Mouse (Mus musculus) gastrocnemius, adult 18-20 months (tissue): ENCODE data around the gene Ern1. TPM values are rescaled to one million over a fixed set of nuclear protein-coding genes. Genes with fewer than 3 reads are reported as not detected.
"Not testable (repeated sequence)": the region's sequence is repeated elsewhere in the genome, so short reads cannot be mapped to it uniquely, and the experiment has no call there.

Source experiments
- DNase-seq: peaks from one replicate; pipeline ENCODE4 v3.0.0; 2021; ENCODE audit warnings: low spot score
- total RNA-seq, 2 experiments: library from RNA; stranded (reverse); gene quantifications; 2 replicates each; pipeline ENCODE4 v1.2.3; 2021

The Ern1 gene
- total RNA-seq, 2 experiments from 2014 or later = 6.6 to 9.1 TPM

GRCm38 (mm10) chr11:106482867-106483266 is 4.8 kb downstream of the Ern1 start:
- no peak for DNase-seq

DNA sequence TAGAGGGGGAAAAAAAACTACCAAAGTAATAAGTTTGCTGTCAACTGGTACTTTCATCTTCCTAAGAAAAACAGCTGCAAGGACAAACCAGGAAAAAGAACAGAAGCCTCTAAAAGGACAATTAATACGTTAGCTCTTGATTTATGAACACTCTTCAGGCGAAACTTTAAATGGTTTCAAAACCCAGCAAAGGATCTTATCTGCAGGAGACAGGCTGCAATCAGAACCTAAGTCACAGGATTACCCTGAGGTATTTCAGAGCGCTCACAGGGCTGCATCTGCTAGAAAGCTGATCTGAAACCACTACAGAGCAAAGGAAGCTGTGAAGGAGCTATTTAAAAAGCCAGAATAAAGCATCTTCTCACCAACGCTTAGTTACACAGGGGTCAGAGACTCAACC is 6.0 kb downstream of the Ern1 start:
- DNase-seq = no peak

- no peak for DNase-seq
Observed at GRCm38 (mm10) chr11:106480530-106480885, 7.1 kb downstream of the Ern1 start.

DNA sequence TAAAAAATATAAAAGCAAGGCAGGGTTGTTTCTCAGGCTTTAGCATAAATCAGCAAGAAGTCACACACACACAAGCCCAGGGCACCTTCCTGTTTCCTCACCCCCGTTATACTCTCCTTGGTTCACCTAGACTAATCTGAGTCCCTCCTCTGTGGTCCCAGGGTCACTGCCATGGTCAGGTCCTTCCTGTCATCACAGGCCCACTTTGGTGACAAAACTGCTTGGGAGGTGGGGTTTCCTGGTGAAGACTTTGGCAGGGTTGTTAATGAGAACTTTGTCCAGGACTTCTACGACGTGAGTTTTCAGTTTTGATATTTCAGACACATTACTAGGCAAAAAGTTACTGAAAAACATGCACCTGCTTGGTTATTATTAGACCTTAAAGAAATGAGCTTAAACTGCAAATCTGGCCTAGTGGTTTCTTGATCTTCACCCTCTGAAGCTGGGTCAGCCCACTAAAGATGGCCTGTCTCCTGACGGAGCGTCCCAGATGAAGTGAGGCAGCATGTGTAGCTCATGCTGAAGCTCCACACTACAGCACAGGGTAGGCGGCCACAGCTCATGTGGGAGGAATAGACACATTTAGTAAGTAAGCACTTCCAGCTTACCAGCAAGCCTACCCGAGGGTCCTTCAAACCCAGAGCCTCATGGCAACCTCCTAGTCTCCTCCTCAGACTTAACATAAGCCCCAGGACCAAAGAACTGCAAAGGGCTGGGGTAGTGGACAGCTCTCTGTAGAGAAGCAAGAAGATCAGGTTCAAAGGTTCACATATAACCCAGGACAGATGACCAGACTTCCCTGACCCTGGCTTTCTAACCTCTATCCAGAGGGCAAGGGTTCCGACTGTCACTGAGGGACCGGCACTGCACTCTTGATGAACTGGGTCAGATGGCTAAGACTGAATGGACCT is 7.8 kb downstream of the Ern1 start:
- DNase-seq = no peak

DNA sequence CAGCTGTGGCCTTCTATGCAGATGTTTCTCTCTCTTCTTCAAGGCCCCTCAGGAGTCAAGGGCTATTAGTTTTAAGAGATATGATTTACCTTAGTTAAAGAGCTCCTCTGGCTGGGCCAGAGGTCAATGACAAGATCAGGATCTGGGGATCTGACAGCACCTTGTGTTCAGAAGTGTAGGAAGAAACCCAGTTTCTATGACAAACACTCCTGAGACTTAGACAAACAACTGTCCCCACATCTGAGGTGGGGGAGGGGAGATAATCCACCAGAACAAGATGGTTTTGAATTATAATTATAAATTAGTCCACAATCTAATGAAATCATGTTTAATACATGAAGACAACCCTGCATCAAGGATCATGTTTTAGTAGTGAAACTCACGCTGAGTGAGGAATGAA is 8.9 kb downstream of the Ern1 start:
- DNase-seq = no peak

GRCm38 (mm10) chr11:106477505-106478160 is 10.0 kb downstream of the Ern1 start:
- no peak for DNase-seq

DNA sequence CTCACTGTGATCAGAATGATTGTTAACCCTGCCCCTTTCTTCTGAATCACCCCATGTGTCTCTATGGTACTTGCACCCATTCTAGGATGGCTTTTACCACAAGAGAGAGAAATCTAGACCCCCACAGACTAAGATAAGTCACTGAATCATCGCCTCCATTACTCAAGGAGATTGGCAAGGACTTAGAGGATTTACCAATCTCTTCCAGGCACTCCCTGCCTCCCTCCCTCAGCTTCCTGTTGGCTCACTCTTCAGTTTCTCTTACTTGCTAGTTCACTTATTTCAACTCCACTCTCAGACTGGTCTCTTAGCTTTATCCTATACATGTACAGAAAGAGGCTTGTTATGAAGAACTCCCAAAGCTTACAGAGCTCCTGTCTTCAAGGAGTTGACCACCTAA is 12.3 kb downstream of the Ern1 start:
- DNase-seq = no peak

- DNase-seq = no peak
Observed at GRCm38 (mm10) chr11:106471629-106472028, 16.0 kb downstream of the Ern1 start.

DNA sequence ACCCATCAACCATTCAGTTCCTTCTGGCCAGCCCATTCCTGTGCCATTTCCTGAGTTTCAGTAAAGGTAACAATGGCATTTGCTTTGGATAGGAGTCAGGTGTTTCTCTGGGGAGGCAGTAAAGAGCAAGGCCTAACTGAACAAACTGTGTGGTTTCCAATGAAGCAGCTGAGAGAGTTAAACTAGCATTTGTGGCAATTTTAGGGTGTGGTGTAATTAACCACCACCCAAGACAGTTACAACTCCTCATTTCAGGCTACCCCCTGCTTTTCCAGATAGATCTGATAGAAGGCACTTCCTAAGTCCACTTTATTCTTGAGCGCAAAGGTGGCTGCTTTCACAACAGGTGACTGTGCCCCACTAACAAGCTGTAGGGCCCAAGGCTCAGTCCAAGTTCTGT is 19.1 kb downstream of the Ern1 start:
- no peak for DNase-seq

DNA sequence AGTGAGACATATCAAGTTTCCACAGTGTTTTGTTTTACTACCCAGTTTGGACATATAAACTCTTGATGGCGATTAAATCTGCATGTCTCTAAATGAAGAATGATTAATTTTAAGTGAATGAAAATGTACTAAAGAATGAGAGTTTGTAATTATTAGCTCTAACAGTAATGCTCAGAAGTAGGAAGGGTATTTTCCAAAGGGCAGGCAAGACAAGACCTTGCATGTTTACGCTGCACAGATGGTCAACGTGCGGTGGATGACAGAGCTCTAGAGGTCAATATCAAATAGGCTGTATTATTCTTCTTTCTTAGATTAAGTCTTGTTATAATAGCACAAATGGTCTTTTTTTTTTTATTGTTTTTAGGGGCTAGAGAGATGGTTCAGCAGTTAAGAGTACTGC is 21.7 kb downstream of the Ern1 start:
- no peak for DNase-seq

- DNase-seq = no peak
Observed at GRCm38 (mm10) chr11:106465545-106465903, 22.1 kb downstream of the Ern1 start.

DNA sequence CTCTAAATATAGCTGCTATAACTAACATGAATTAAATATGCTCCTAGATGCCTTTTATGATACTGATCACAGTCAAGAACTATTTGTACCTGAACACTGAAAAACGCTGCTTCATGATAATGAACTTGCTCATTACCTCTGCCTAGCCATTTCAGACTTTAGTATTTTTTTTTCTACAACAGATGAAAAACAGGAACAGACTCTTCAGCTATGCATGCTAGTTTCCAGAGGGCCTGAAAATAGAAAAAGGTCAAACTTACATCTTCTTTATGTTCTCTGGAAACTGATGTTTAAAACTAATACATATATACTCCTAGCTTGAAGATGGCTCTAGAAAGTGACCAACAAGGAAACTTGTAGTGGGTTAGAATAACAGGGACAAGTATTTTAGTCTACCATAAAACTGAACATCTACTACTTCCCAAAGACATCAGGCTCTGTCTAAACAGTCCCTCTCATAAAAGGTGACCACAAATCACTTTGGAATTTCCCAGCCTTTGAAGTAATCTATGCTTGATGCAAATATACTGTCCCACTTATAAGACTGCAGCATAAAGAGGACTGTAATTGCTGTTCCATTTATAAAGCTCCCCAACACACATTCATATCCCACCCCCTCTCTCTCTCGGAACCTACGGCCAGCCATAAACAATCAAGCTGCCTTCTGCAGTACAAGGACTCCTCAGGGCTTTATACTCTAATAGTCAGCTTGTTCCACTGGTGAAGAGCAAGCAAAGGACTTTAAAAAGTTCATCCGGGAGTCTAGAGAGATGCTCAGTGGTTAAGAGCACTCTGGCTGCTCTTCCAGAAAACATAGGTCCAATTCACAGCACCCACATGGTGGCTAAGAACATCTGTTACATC is 22.7 kb downstream of the Ern1 start:
- no peak for DNase-seq

GRCm38 (mm10) chr11:106463845-106464244 is 23.8 kb downstream of the Ern1 start:
- DNase-seq = no peak

DNA sequence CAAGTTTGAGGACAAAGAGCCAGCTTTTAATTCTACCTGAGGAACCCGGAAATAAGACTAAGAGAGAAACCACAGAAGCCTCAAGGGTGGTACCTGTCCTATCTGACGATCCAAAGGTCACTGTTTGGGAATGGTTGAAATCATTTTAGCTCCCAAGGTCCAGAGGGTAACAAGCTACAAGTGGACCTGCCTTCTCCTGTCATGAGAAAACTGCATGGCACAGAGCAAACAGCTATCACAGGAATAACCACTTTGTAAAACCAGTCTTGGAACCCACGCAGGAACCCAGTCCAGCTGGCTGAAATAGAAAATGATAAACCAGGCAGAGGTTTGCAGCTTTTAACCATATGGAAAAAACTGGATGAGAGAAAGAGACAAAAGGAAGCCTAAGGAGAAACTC is 25.3 kb downstream of the Ern1 start:
- DNase-seq = no peak

DNA sequence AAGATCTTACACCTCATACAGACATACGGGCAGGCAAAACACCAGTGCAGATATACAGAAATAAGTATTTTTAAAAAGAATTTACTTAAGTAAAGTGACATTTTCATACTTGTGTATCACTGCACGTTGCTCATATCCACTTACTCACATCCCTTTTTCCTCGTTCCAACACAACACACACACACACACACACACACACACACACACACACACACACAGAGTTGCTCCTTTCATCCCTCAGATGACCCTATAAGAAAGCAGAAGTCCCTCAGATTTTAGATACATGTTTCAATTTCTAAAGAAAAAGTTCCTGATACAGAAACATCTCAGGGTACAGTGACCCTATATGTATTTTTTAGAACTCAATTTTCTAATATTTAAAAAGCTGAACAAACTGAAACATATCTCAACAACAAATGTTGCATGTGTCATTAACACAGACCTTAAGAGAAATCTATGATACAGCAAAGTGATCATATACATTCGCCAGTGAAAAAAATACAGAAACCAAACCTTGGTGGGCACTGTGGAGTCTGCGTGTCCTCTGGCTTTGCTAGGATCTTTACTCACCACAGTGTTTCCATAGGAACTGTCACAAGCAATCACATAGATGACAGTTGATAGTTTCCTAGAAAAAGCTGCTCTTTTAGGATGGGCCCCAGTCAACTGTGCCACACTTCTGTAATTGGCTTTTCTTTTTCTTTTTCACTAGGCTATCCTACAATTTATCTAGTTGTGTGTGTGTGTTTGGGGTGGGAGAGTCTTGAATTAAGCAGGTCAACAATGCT is 26.3 kb downstream of the Ern1 start:
- DNase-seq = no peak

- DNase-seq = no peak
Observed at GRCm38 (mm10) chr11:106460671-106461070, 27.0 kb downstream of the Ern1 start.

DNA sequence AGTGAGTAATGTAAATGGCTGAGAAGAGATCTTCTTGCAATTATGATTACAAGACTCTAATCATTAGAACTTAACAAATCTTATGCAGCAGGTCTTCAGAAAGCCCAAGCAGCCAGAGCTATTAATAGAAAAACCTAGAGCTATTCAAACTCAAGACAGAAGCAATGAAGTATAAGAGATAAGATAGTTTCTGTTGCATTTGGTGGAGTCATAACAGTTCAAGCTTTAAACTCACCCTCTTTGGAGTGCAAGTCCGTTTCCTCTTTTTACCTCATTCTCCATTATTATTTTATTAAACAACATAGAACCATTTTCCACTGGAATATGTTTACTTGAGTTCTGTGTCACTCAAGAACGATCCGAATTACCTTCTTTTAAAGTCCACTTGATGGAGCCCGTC is 29.1 kb downstream of the Ern1 start:
- no peak for DNase-seq

- no peak for DNase-seq
Observed at GRCm38 (mm10) chr11:106443646-106444045, 44.0 kb downstream of the Ern1 start.

GRCm38 (mm10) chr11:106442564-106442963 is 45.1 kb downstream of the Ern1 start:
- DNase-seq = not testable (repeated sequence)

DNA sequence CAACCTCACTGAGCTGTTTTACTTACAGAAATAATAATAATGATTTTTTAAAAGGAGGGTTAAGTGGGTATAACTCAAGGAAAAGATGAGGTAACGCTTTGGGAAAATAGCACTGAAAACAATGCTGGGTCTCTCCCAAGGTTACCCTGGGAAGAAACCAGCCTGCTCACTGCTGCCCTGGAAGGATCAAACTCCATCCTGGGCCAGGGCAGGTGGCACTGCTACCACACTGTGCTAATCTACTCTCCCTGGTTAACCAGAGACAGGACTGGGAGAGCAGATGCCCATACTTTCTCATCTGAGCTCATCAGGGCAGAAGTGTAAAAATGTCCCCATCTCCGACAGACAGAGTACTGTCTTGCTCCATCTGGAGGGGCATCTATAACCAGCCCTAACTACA is 47.3 kb downstream of the Ern1 start:
- no peak for DNase-seq

DNA sequence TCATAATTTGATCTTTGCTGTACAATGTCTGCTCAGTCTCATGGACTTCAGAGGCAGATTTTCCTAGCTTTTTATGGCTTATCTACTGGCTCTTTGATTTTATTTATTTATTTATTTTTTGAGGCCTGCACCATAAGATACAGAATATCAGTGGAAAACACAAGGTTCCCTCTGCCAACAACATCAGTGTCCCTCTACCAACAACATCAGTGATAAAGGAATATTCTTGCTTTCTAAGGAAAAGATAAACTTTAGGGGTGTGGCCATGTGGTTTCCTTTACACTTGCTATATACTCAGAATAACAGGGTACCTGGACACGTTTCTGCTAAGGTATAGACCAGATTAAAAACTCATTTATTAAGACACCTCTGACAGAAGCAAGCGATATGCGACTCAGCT is 48.3 kb downstream of the Ern1 start:
- no peak for DNase-seq
